Mouse (Mus musculus) intestine, postnatal 0 days (tissue): ENCODE results near the gene Usp2. TPM values are rescaled to one million over a fixed set of nuclear protein-coding genes. Genes with fewer than 3 reads are reported as not detected.

Experiments
- ATAC-seq: fragments of 200-750 bp; cut with Nextera tagmentation; 2 replicates; pipeline ENCODE4 v1.8.0; 2017; ENCODE audit warnings: mild to moderate bottlenecking, moderate TSS enrichment, moderate library complexity
- H3K27ac ChIP-seq: fragments of 300-500 bp; sonication (generic); 2 replicates; pipeline ENCODE4 v1.5.1; 2014; ENCODE audit warnings: mild to moderate bottlenecking, low read depth, low read length, moderate library complexity
- H3K27me3 ChIP-seq: fragments of 300-500 bp; sonication (generic); replicated peaks from 2 replicates; pipeline ENCODE4 v1.6.1; 2014; ENCODE audit warnings: low read length, mixed read lengths; ENCODE audit not compliant: control insufficient read depth, insufficient read depth
- H3K36me3 ChIP-seq: fragments of 300-500 bp; sonication (generic); 2 replicates; pipeline ENCODE4 v1.6.1; 2014; ENCODE audit warnings: mild to moderate bottlenecking, moderate library complexity; ENCODE audit not compliant: control insufficient read depth, insufficient read depth
- H3K4me1 ChIP-seq: fragments of 300-500 bp; sonication (generic); replicated peaks from 2 replicates; pipeline ENCODE4 v1.6.1; 2014; ENCODE audit warnings: antibody characterized with exemption, low read length, mixed read lengths; ENCODE audit not compliant: control insufficient read depth, insufficient read depth
- H3K4me2 ChIP-seq: fragments of 300-500 bp; sonication (generic); replicated peaks from 2 replicates; pipeline ENCODE4 v1.6.1; 2014; ENCODE audit warnings: low read depth, mild to moderate bottlenecking, moderate library complexity
- H3K4me3 ChIP-seq: fragments of 300-500 bp; sonication (generic); 2 replicates; pipeline ENCODE4 v1.5.1; 2014; ENCODE audit warnings: low read depth, low read length
- H3K9ac ChIP-seq: fragments of 300-500 bp; sonication (generic); 2 replicates; pipeline ENCODE4 v1.6.1; 2014; ENCODE audit warnings: mild to moderate bottlenecking, low read depth, low read length
- H3K9me3 ChIP-seq: fragments of 300-500 bp; sonication (generic); 2 replicates; pipeline ENCODE4 v1.6.1; 2016; ENCODE audit warnings: mixed run types; ENCODE audit not compliant: control insufficient read depth
- CTCF ChIP-seq: sonication (generic); IDR thresholded peaks from 2 replicates; pipeline ENCODE4 v1.5.1; 2016; ENCODE audit warnings: low read depth, mild to moderate bottlenecking, control low read depth, antibody characterized with exemption, moderate library complexity
- WGBS: fragments of 180-500 bp; shearing (Covaris S2); extraction: QIAGEN DNeasy Blood & Tissue Kit; methylation state at CpG from one replicate; pipeline ENCODE4 v1.1.7; 2014; 5-methylcytosine and 5-hydroxymethylcytosine counted together
- polyA plus RNA-seq: library from polyadenylated mRNA; unstranded; fragments of >200 nt; fragmentation: Nextera tagmentation; extraction: Ambion mirVana; gene quantifications from 2 replicates; pipeline ENCODE4 v1.2.1, GENCODE M21; 2015

Usp2 gene
- polyA plus RNA-seq, 1 experiment from 2014 or later: 10.4 TPM

GRCm38 (mm10) chr9:44030646-44031045 is 36.2 kb upstream of the Usp2 start:
- H3K9ac ChIP-seq: no peak overlapping the region
- no peaks in the 10 kb centered on the region for H3K4me1 ChIP-seq
- ATAC-seq: no peak
- no peak for TF ChIP-seq CTCF
- whole genome bisulfite sequencing: 92% methylated on average over 4 of the region's 4 CpGs
- H3K27ac ChIP-seq: no peak overlapping the region
- no peaks in the 10 kb centered on the region for H3K36me3 ChIP-seq
- no peak overlapping the region for H3K4me3 ChIP-seq
- H3K9me3 ChIP-seq: no peaks in the 10 kb centered on the region
- H3K27me3 ChIP-seq: no peaks in the 10 kb centered on the region
- no peak overlapping the region for H3K4me2 ChIP-seq

- H3K36me3 ChIP-seq: no peaks in the 10 kb centered on the region
- 74% methylated on average over 5 of the region's 5 CpGs for WGBS
- TF ChIP-seq CTCF: no peak
- ATAC-seq: no peak
- H3K4me3 ChIP-seq: no peak overlapping the region
- no peaks in the 10 kb centered on the region for H3K4me1 ChIP-seq
- no peak overlapping the region for H3K4me2 ChIP-seq
- no peaks in the 10 kb centered on the region for H3K9me3 ChIP-seq
- H3K27ac ChIP-seq: no peak overlapping the region
- H3K27me3 ChIP-seq: no peaks in the 10 kb centered on the region
- no peak overlapping the region for H3K9ac ChIP-seq
These were observed 35.7 kb upstream of the Usp2 start for GRCm38 (mm10) chr9:44031079-44031478.

- Histone ChIP-seq H3K4me1 (no peaks in the 10 kb centered on the region), H3K27ac (no peak overlapping the region), H3K9ac (no peak overlapping the region), H3K27me3 (no peaks in the 10 kb centered on the region), H3K9me3 (no peaks in the 10 kb centered on the region), H3K4me3 (no peak overlapping the region), H3K36me3 (no peaks in the 10 kb centered on the region), H3K4me2 (no peak overlapping the region)
- no peak for TF ChIP-seq CTCF
- WGBS: 72% methylated on average over 4 of the region's 4 CpGs
- ATAC-seq: no peak
These were observed 34.9 kb upstream of the Usp2 start for GRCm38 (mm10) chr9:44031946-44032345.

GRCm38 (mm10) chr9:44033317-44033716 is 33.5 kb upstream of the Usp2 start:
- H3K27ac ChIP-seq: no peak overlapping the region
- no peak overlapping the region for H3K4me3 ChIP-seq
- H3K4me1 ChIP-seq: no peaks in the 10 kb centered on the region
- TF ChIP-seq CTCF: no peak
- no peak overlapping the region for H3K9ac ChIP-seq
- ATAC-seq: no peak
- H3K27me3 ChIP-seq: no peaks in the 10 kb centered on the region
- no peak overlapping the region for H3K4me2 ChIP-seq
- WGBS: 88% methylated on average over 5 of the region's 5 CpGs
- H3K36me3 ChIP-seq: no peaks in the 10 kb centered on the region
- H3K9me3 ChIP-seq: no peaks in the 10 kb centered on the region

- 61% methylated on average over 13 of the region's 13 CpGs for WGBS
- Histone ChIP-seq H3K4me3 (no peak overlapping the region), H3K9me3 (no peaks in the 10 kb centered on the region), H3K4me1 (no peaks in the 10 kb centered on the region), H3K4me2 (no peak overlapping the region), H3K27me3 (no peaks in the 10 kb centered on the region), H3K27ac (no peak overlapping the region), H3K36me3 (no peaks in the 10 kb centered on the region), H3K9ac (no peak overlapping the region)
- no peak for ATAC-seq
- no peak for TF ChIP-seq CTCF
These were observed 32.7 kb upstream of the Usp2 start for GRCm38 (mm10) chr9:44033957-44034727.

- H3K4me2 ChIP-seq: no peak overlapping the region
- 93% methylated on average over 5 of the region's 5 CpGs for WGBS
- TF ChIP-seq CTCF: no peak
- no peak overlapping the region for H3K4me3 ChIP-seq
- no peak for ATAC-seq
- H3K27me3 ChIP-seq: peaks cover 10% of the 10 kb centered on the region
- no peaks in the 10 kb centered on the region for H3K4me1 ChIP-seq
- no peaks in the 10 kb centered on the region for H3K9me3 ChIP-seq
- H3K36me3 ChIP-seq: no peaks in the 10 kb centered on the region
- H3K27ac ChIP-seq: no peak overlapping the region
- H3K9ac ChIP-seq: no peak overlapping the region
These were observed 29.7 kb upstream of the Usp2 start for GRCm38 (mm10) chr9:44037106-44037505.
